Mouse (Mus musculus) stomach, postnatal 0 days (tissue): ENCODE measurements around the gene Oxsr1.

Source experiments
- CTCF ChIP-seq: IDR thresholded peaks from 2 replicates; pipeline ENCODE4 v1.5.1; 2016; ENCODE audit warnings: antibody characterized with exemption, low read depth, mild to moderate bottlenecking, moderate library complexity
- EP300 ChIP-seq: optimal IDR thresholded peaks from 2 replicates; pipeline ENCODE3; 2016; ENCODE audit warnings: antibody characterized with exemption

DNA sequence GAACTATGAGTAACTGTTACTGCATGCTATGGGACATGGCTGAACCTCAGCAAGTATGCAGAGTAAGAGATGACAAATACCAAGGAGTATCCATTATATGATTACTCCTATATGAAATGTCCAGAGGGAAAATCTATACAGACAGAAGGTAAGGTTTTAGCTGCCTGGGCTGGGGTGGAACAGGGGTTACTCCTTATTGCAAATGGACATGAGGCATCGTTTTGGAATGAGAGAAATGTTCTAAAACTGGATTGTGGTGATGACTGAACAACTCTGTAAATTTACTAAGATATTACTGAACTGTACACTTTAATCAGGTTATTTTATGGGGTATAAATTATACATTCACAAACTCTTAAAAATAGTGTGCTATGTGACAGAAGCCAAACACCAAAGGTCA lies 3.3 kb downstream of the Oxsr1 start:
- no peak for TF ChIP-seq CTCF
- no peak for TF ChIP-seq EP300
